Mouse (Mus musculus) neural tube, embryonic 15.5 days (tissue): Measurements from ENCODE around the gene Fam170b. TPM values are rescaled to one million over a fixed set of nuclear protein-coding genes. Genes with fewer than 3 reads are reported as not detected.

Experiments used
- ATAC-seq: fragments of 200-750 bp; cut with Nextera tagmentation; 2 replicates; pipeline ENCODE4 v1.8.0; 2017; ENCODE audit warnings: mild to moderate bottlenecking, moderate TSS enrichment, moderate library complexity; ENCODE audit not compliant: low FRiP score
- H3K27ac ChIP-seq: fragments of 300-500 bp; sonication (generic); replicated peaks from 2 replicates; pipeline ENCODE4 v1.5.1; 2015; ENCODE audit warnings: mild to moderate bottlenecking, inconsistent platforms
- H3K27me3 ChIP-seq: fragments of 300-500 bp; sonication (generic); replicated peaks from 2 replicates; pipeline ENCODE4 v1.6.1; 2015; ENCODE audit warnings: inconsistent platforms
- H3K36me3 ChIP-seq: fragments of 300-500 bp; sonication (generic); 2 replicates; pipeline ENCODE4 v1.6.1; 2015; ENCODE audit warnings: inconsistent platforms
- H3K4me1 ChIP-seq: fragments of 300-500 bp; sonication (generic); 2 replicates; pipeline ENCODE4 v1.6.1; 2015; ENCODE audit warnings: inconsistent platforms
- H3K4me2 ChIP-seq: fragments of 300-500 bp; sonication (generic); 2 replicates; pipeline ENCODE4 v1.6.1; 2015; ENCODE audit warnings: inconsistent platforms, mild to moderate bottlenecking, moderate library complexity
- H3K4me3 ChIP-seq: fragments of 300-500 bp; sonication (generic); replicated peaks from 2 replicates; pipeline ENCODE4 v1.5.1; 2015; ENCODE audit warnings: mild to moderate bottlenecking, inconsistent platforms
- H3K9ac ChIP-seq: fragments of 300-500 bp; sonication (generic); replicated peaks from 2 replicates; pipeline ENCODE4 v1.6.1; 2015; ENCODE audit warnings: mild to moderate bottlenecking, inconsistent platforms
- H3K9me3 ChIP-seq: fragments of 300-500 bp; sonication (generic); replicated peaks from 2 replicates; pipeline ENCODE4 v1.6.1; 2016; ENCODE audit warnings: inconsistent platforms
- WGBS: fragments of 180-500 bp; shearing (Covaris S2); methylation state at CpG from one replicate; pipeline ENCODE4 v1.1.7; 2015; ENCODE audit warnings: mixed read lengths; 5-methylcytosine and 5-hydroxymethylcytosine counted together
- polyA plus RNA-seq: library from polyadenylated mRNA; unstranded; fragments of >200 nt; fragmentation: Nextera tagmentation; extraction: Ambion mirVana; gene quantifications from 2 replicates; pipeline ENCODE4 v1.2.1, GENCODE M21; 2015

Fam170b gene
- polyA plus RNA-seq, 1 experiment from 2014 or later: not detected

DNA sequence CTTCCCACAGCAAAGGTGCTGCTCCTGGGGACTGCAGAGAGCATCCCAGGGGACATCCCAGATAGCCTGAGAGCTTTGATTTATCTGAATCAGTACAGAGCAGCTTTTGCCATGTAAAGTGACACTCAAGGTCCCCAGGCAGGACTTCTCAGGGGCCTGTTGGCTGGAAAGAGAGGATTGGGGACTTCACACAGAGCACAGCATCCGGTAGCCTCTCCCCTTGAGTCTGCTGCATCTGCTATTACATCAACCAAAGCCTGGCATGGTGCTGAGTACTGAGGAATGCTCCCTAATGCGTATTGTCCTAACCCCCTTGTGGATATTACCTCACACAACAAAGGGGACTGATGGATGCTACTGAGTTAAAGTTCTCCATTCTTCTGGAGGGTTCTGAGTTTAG, 27.9 kb downstream of the Fam170b start:
- no peak for ATAC-seq
- H3K27ac ChIP-seq: peak overlapping the region; percentile 11; the same call in 1 of the 2 replicates
- peaks cover 21% of the 10 kb centered on the region for H3K27me3 ChIP-seq
- no peaks in the 10 kb centered on the region for H3K36me3 ChIP-seq
- no peak overlapping the region for H3K4me3 ChIP-seq
- H3K4me1 ChIP-seq: peaks cover 31% of the 10 kb centered on the region
- H3K4me2 ChIP-seq: no peak overlapping the region
- H3K9me3 ChIP-seq: no peaks in the 10 kb centered on the region
- 45% methylated on average over 2 of the region's 2 CpGs for WGBS
- H3K9ac ChIP-seq: no peak overlapping the region

DNA sequence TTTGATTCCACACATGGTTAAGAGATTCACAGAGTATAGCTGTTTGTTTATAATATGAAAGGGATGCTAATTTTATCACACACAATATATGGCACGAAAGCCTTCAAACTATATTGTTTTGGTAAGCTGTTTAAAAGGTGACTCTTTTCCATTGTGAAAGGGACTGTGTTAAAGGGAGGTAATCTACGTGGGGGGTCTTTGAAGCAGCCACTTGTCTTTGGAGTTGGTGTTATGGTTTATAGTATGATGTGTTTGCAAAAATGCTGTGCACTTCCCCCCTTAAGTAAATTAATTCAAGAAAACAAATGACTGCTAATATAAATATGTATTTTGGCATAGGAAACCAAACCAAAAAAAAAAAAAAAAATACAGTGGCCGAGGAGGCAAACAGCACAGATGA, 31.6 kb downstream of the Fam170b start:
- WGBS: 82% methylated on average over 3 of the region's 3 CpGs
- Histone ChIP-seq H3K27ac (no peak overlapping the region), H3K4me2 (no peak overlapping the region), H3K9ac (no peak overlapping the region), H3K36me3 (no peaks in the 10 kb centered on the region), H3K4me3 (no peak overlapping the region), H3K9me3 (no peaks in the 10 kb centered on the region), H3K27me3 (0 out of 2 replicates have a peak, but pooled peaks cover 2% of the 10 kb centered on the region), H3K4me1 (peaks cover 9% of the 10 kb centered on the region)
- no peak for ATAC-seq

DNA sequence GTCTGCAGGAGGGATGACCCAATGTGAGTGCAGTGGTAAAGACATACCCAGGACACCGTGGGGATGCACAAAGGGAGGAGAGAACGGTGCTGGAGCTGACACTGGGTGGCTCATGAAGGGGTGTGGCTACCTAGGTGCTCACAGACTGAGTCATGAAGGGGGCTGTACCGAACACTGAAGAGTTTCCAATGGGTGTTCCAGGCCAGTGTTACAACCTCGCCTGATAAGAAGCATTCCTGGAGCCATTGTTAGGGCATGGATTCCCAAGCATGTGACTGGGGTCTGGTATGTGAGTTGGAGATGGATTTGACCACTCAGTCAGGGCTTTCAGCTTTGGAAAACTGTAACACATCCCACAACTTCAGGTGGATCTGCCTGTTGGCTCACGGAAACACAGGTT, 38.2 kb downstream of the Fam170b start:
- Histone ChIP-seq H3K27me3 (no peaks in the 10 kb centered on the region), H3K27ac (no peak overlapping the region), H3K9ac (no peak overlapping the region), H3K9me3 (no peaks in the 10 kb centered on the region), H3K4me3 (no peak overlapping the region), H3K4me2 (no peak overlapping the region), H3K36me3 (no peaks in the 10 kb centered on the region), H3K4me1 (0 out of 2 replicates have a peak, but pooled peaks cover 3% of the 10 kb centered on the region)
- 84% methylated on average over 5 of the region's 5 CpGs for WGBS
- ATAC-seq: no peak

DNA sequence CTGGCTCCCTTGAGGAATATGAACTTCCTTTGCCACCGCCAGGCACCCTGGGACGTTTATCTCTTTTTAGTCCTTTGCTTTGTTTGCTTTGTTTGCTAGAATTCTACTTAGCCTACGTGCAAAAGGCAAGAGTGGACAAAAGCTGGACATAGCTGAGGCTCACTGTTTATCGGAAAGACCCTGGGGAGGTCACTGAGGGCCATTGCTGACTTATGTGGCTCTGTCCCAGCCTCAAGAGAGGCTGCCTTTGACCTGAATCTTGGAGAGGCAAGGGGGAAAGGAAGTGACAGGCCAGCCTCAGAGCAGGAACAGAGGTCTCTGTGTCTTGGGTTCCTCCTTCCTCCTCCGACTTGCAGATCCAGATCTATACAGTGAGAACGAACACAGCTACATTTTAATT, 43.8 kb downstream of the Fam170b start:
- no peak overlapping the region for H3K27ac ChIP-seq
- no peak overlapping the region for H3K4me2 ChIP-seq
- no peak for ATAC-seq
- H3K4me3 ChIP-seq: no peak overlapping the region
- H3K9ac ChIP-seq: no peak overlapping the region
- H3K27me3 ChIP-seq: 0 out of 2 replicates have a peak, but pooled peaks cover 3% of the 10 kb centered on the region
- H3K4me1 ChIP-seq: peaks cover 3% of the 10 kb centered on the region; the same call in 1 of the 2 replicates
- no peaks in the 10 kb centered on the region for H3K9me3 ChIP-seq
- WGBS: 63% methylated on average over 6 of the region's 6 CpGs
- H3K36me3 ChIP-seq: no peaks in the 10 kb centered on the region

DNA sequence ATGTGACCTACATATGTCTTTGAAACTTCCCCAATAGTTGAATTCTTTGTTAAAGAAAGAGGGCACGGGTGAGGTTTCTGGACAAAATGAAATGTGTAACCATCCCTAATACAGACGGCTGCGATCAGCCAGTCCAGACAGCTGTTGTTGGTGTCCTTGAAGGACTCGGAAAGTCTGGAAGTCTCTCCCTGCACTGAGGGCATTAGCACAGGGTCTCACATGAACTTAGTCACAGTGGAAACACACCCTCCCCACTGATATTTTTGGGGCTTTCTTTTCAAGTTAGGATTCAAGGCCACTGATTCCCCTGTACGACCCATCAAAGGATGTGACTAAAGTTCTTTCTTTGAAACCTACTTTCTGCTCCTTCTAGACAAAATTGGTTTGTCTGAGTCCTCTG, 46.6 kb downstream of the Fam170b start:
- 93% methylated on average over 5 of the region's 5 CpGs for WGBS
- no peak for ATAC-seq

DNA sequence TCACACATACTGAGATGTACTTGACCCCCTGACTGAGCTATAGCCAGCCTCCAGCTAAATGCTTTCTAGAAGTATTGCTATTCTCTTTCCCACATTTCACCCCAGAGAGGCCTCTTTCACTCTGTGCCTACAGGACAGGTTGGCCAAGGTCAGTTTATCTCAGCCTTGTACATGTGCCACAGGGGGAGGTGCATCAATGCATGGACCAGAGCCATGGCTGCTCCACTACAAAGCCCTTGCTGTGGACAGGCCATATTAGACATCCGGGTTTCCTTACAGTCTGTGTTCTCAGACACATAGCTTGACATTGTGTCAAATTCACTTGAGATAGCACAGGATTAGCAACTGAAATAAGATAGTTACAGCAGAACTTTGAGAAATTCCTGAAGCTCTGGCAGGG, 47.9 kb downstream of the Fam170b start:
- no peak for ATAC-seq
- Histone ChIP-seq H3K4me1 (peaks cover under 1% of the 10 kb centered on the region; the same call in 1 of the 2 replicates), H3K36me3 (no peaks in the 10 kb centered on the region), H3K9me3 (no peaks in the 10 kb centered on the region), H3K27ac (no peak overlapping the region), H3K27me3 (0 out of 2 replicates have a peak, but pooled peaks cover 3% of the 10 kb centered on the region), H3K9ac (no peak overlapping the region), H3K4me3 (no peak overlapping the region), H3K4me2 (no peak overlapping the region)
- 80% methylated on average over 1 of the region's 1 CpGs for whole genome bisulfite sequencing

More for the DNA sequence above, 46.6 kb downstream of the Fam170b start:
- H3K4me1 ChIP-seq: peaks cover 3% of the 10 kb centered on the region; the same call in 1 of the 2 replicates
- no peak overlapping the region for H3K9ac ChIP-seq
- H3K36me3 ChIP-seq: no peaks in the 10 kb centered on the region
- H3K27ac ChIP-seq: no peak overlapping the region
- H3K4me2 ChIP-seq: no peak overlapping the region
- H3K27me3 ChIP-seq: 0 out of 2 replicates have a peak, but pooled peaks cover 3% of the 10 kb centered on the region
- no peaks in the 10 kb centered on the region for H3K9me3 ChIP-seq
- no peak overlapping the region for H3K4me3 ChIP-seq

Other genes starting within 250 kb of the Fam170b start
- 112 and 125 TPM in 2 replicates for gene Prrxl1, start 234.6 kb upstream of the Fam170b start, polyA plus RNA-seq
- gene 3425401B19Rik, start 148.7 kb upstream of the Fam170b start, polyA plus RNA-seq: 0.22 and 0.42 TPM in 2 replicates
- gene Tmem273, start 48.0 kb upstream of the Fam170b start, polyA plus RNA-seq: 0.40 and 0.59 TPM in 2 replicates
- 12.3 and 14.1 TPM in 2 replicates for gene Vstm4, start 22.8 kb downstream of the Fam170b start, polyA plus RNA-seq
- gene Lrrc18, start 157.4 kb downstream of the Fam170b start, polyA plus RNA-seq: 0.41 and 0.70 TPM in 2 replicates